ENCODE assay signal across 30 mouse cellular contexts in genomic region chr6:134083428-134083827, GRCm38 (mm10). TPM values are rescaled to one million over a fixed set of nuclear protein-coding genes. Genes with fewer than 3 reads are reported as not detected.
DNase-seq lines count a peak whose midpoint lies in the region; ATAC-seq and TF ChIP-seq lines count a peak whose summit lies in the region.
"Had no signal": no experiment of that assay in that cellular context is flagged by ENCODE, and none has a peak within 500 bp of the region (broad histone marks: within the 10 kb centered on the region; RNA-seq: fewer than 3 reads in every experiment).

No protein-coding gene starts in this region.

- ATAC-seq in megakaryocyte, adult 5-6 weeks (ENCODE audit: poor library complexity, severe bottlenecking), result no peak
- ATAC-seq in liver, embryonic 14.5 days (ENCODE audit: insufficient read depth), result no peak
- no peak for ATAC-seq in CD4-positive, CD25-positive, alpha-beta regulatory T cell, adult 4 months
- ATAC-seq: forebrain, embryonic 15.5 days; hindbrain, embryonic 16.5 days; Patski had no signal

- no peak overlapping the region for H3K4me3 ChIP-seq in heart, embryonic 10.5 days
- peak overlapping the region; percentile 82 for H3K4me3 ChIP-seq in megakaryocyte, embryonic 14.5 days (replicated peaks)
- no peak overlapping the region for H3K4me3 ChIP-seq in liver, embryonic 14.5 days (ENCODE audit: insufficient read depth in 1 of 2, low read depth in 2 of 2, low read length in 2 of 2)
- H3K4me3 ChIP-seq: embryonic facial prominence, embryonic 10.5 days; embryonic facial prominence, embryonic 13.5 days; forebrain, embryonic 12.5 days; forebrain, embryonic 15.5 days; heart, embryonic 12.5 days; heart, embryonic 15.5 days; hindbrain, embryonic 10.5 days; hindbrain, embryonic 13.5 days had no signal

- H3K4me1 ChIP-seq in heart, embryonic 10.5 days, result peaks cover 50% of the 10 kb centered on the region
- H3K4me1 ChIP-seq in megakaryocyte, embryonic 14.5 days, result peaks cover 93% of the 10 kb centered on the region
- peaks cover 0 to 11% of the 10 kb centered on the region in 2 experiments; a peak in 2 of 4 replicates for H3K4me1 ChIP-seq in liver, embryonic 14.5 days (replicated peaks; ENCODE audit: control insufficient read depth in 2 of 2, insufficient read depth in 2 of 2, low read length in 1 of 2)
- H3K4me1 ChIP-seq: forebrain, embryonic 12.5 days; forebrain, embryonic 15.5 days had no signal

- no peak for TF ChIP-seq EP300 in liver, embryonic 14.5 days (IDR thresholded peaks at IDR 0.05; ENCODE audit: low read depth)

- H3K9me3 ChIP-seq in heart, embryonic 10.5 days, result no peaks in the 10 kb centered on the region
- no peaks in the 10 kb centered on the region for H3K9me3 ChIP-seq in megakaryocyte, embryonic 14.5 days
- no peaks in the 10 kb centered on the region for H3K9me3 ChIP-seq in liver, embryonic 14.5 days (ENCODE audit: control insufficient read depth, low read length)
- H3K9me3 ChIP-seq: embryonic facial prominence, embryonic 10.5 days; embryonic facial prominence, embryonic 13.5 days; forebrain, embryonic 12.5 days; forebrain, embryonic 15.5 days; heart, embryonic 12.5 days; heart, embryonic 15.5 days; hindbrain, embryonic 10.5 days; hindbrain, embryonic 13.5 days had no signal

- no peaks in the 10 kb centered on the region for H3K27me3 ChIP-seq in heart, embryonic 10.5 days (ENCODE audit: insufficient read depth, poor library complexity, severe bottlenecking)
- H3K27me3 ChIP-seq in megakaryocyte, embryonic 14.5 days (replicated peaks), result no peaks in the 10 kb centered on the region
- no peaks in the 10 kb centered on the region for H3K27me3 ChIP-seq in liver, embryonic 14.5 days (ENCODE audit: control insufficient read depth, insufficient read depth, low read length)
- H3K27me3 ChIP-seq: CH12.LX; embryonic facial prominence, embryonic 13.5 days; forebrain, embryonic 12.5 days; forebrain, embryonic 15.5 days; heart, embryonic 12.5 days; heart, embryonic 15.5 days; hindbrain, embryonic 13.5 days; Patski had no signal

- 0 out of 2 replicates have a peak overlapping the region, but pooled peaks have one; percentile 25 for H3K27ac ChIP-seq in heart, embryonic 10.5 days
- no peak overlapping the region for H3K27ac ChIP-seq in liver, embryonic 14.5 days
- H3K27ac ChIP-seq: embryonic facial prominence, embryonic 10.5 days; embryonic facial prominence, embryonic 13.5 days; forebrain, embryonic 12.5 days; forebrain, embryonic 15.5 days; heart, embryonic 15.5 days; hindbrain, embryonic 10.5 days; hindbrain, embryonic 13.5 days had no signal

- no peak overlapping the region for H3K9ac ChIP-seq in liver, embryonic 14.5 days (replicated peaks)
- H3K9ac ChIP-seq: embryonic facial prominence, embryonic 13.5 days; forebrain, embryonic 12.5 days; forebrain, embryonic 15.5 days; heart, embryonic 12.5 days; heart, embryonic 15.5 days; hindbrain, embryonic 13.5 days had no signal

- H3K36me3 ChIP-seq in heart, embryonic 10.5 days, result 0 out of 2 replicates have a peak, but pooled peaks cover 2% of the 10 kb centered on the region
- peaks cover 73% of the 10 kb centered on the region for H3K36me3 ChIP-seq in megakaryocyte, embryonic 14.5 days (replicated peaks; ENCODE audit: low read length)
- H3K36me3 ChIP-seq in liver, embryonic 14.5 days (replicated peaks; ENCODE audit: control insufficient read depth, insufficient read depth, low read depth), result no peaks in the 10 kb centered on the region
- H3K36me3 ChIP-seq: forebrain, embryonic 12.5 days; forebrain, embryonic 15.5 days; heart, embryonic 15.5 days; hindbrain, embryonic 13.5 days had no signal

- H3K4me2 ChIP-seq in liver, embryonic 14.5 days (ENCODE audit: low read depth), result peak overlapping the region; percentile 36; the same call in 1 of the 2 replicates
- H3K4me2 ChIP-seq: embryonic facial prominence, embryonic 13.5 days; forebrain, embryonic 12.5 days; forebrain, embryonic 15.5 days; heart, embryonic 12.5 days; heart, embryonic 15.5 days; hindbrain, embryonic 13.5 days had no signal

- DNase-seq in heart, embryonic 10.5 days (ENCODE audit: low spot score), result no peak
- no peak for DNase-seq in heart, adult 18-20 months
- DNase-seq in liver, embryonic 14.5 days (ENCODE audit: low read depth in 3 of 3, low spot score in 3 of 3), result no peak
- DNase-seq in cerebellum, adult 11 months, result no peak
- DNase-seq in Muller cell, postnatal 12 days (ENCODE audit: inconsistent ontology term), result no peak
- DNase-seq: adrenal gland, postnatal 10 days; adrenal gland, postnatal 36 days; cerebellum, adult 11-12 months; cerebellum, adult 8-10 months; cerebellum, postnatal 10 days; cerebellum, postnatal 36 days; embryo, embryonic 11 days; gastrocnemius, postnatal 10 days; gastrocnemius, postnatal 36 days; heart, postnatal 10 days; heart, postnatal 36 days had no signal

- 52% methylated on average over 4 of the region's 4 CpGs for WGBS in heart, embryonic 10.5 days
- 23% methylated on average over 4 of the region's 4 CpGs for WGBS in liver, embryonic 14.5 days (ENCODE audit: insufficient replicate concordance)

- no peak for TF ChIP-seq CTCF in liver, embryonic 14.5 days (IDR thresholded peaks at IDR 0.05; ENCODE audit: low read depth)

RNA-seq across cellular contexts. Expression of gene Etv6, which starts 47.9 kb away (rescaled TPM):
- 16.2 and 17.2 TPM in 2 replicates for polyA plus RNA-seq in heart, embryonic 10.5 days (2016; fragmentation: Nextera tagmentation; extraction: Ambion mirVana)
- total RNA-seq in heart, adult 18-20 months (2021), result 10 to 100 TPM; 11.3 to 12.1 TPM
- 152 and 256 TPM in 2 replicates for polyA plus RNA-seq in megakaryocyte, embryonic 14.5 days (2012; ENCODE audit: insufficient read depth, low replicate concordance)
- total RNA-seq in megakaryocyte, adult 5-6 weeks (2015), result 51.9 and 66.7 TPM in 2 replicates
- total RNA-seq in megakaryocyte, adult 5-6 weeks (2017), result 32.9 and 42.3 TPM in 2 replicates
- 3.0 and 3.4 TPM in 2 replicates for polyA plus RNA-seq in liver, embryonic 14.5 days (2012; rRNA removed)
- 2.6 and 3.0 TPM in 2 replicates for polyA plus RNA-seq in liver, embryonic 14.5 days (2014; fragmentation: Nextera tagmentation; extraction: Ambion mirVana)
- polyA plus RNA-seq in CD4-positive, CD25-positive, alpha-beta regulatory T cell, adult 4 months (2017; shearing (Covaris generic)), result 10 to 100 TPM in 1 of 2 experiments, 1 to 10 TPM in 1; 9.6 to 11.6 TPM
